Mouse (Mus musculus) stomach, postnatal 0 days (tissue): ENCODE data around the gene Carns1. TPM values are rescaled to one million over a fixed set of nuclear protein-coding genes. Genes with fewer than 3 reads are reported as not detected.

Experiments used
- ATAC-seq: fragments of 200-750 bp; cut with Nextera tagmentation; 2 replicates; pipeline ENCODE4 v1.8.0; 2017; ENCODE audit not compliant: low FRiP score, low TSS enrichment
- DNase-seq: peaks from one replicate; pipeline ENCODE4 v3.0.0-alpha.2; 2016; ENCODE audit warnings: low spot score
- H3K27ac ChIP-seq: fragments of 300-500 bp; sonication (generic); replicated peaks from 2 replicates; pipeline ENCODE4 v1.5.1; 2014; ENCODE audit warnings: mild to moderate bottlenecking, control low read depth
- H3K27me3 ChIP-seq: fragments of 300-500 bp; sonication (generic); 2 replicates; pipeline ENCODE4 v1.6.1; 2014; ENCODE audit warnings: low read length; ENCODE audit not compliant: control insufficient read depth, insufficient read depth
- H3K36me3 ChIP-seq: fragments of 300-500 bp; sonication (generic); 2 replicates; pipeline ENCODE4 v1.6.1; 2014; ENCODE audit warnings: low read length, mixed read lengths; ENCODE audit not compliant: control insufficient read depth, insufficient read depth
- H3K4me1 ChIP-seq: fragments of 300-500 bp; sonication (generic); replicated peaks from 2 replicates; pipeline ENCODE4 v1.6.1; 2014; ENCODE audit warnings: antibody characterized with exemption; ENCODE audit not compliant: control insufficient read depth, insufficient read depth
- H3K4me2 ChIP-seq: fragments of 300-500 bp; sonication (generic); replicated peaks from 2 replicates; pipeline ENCODE4 v1.6.1; 2014; ENCODE audit warnings: low read depth, mild to moderate bottlenecking, control low read depth, moderate library complexity
- H3K4me3 ChIP-seq: fragments of 300-500 bp; sonication (generic); 2 replicates; pipeline ENCODE4 v1.5.1; 2014; ENCODE audit warnings: low read depth, low read length, control low read depth
- H3K9ac ChIP-seq: fragments of 300-500 bp; sonication (generic); 2 replicates; pipeline ENCODE4 v1.6.1; 2014; ENCODE audit warnings: mild to moderate bottlenecking, low read length, control low read depth, mixed read lengths
- H3K9me3 ChIP-seq: fragments of 300-500 bp; sonication (generic); 2 replicates; pipeline ENCODE4 v1.6.1; 2016; ENCODE audit warnings: low read length; ENCODE audit not compliant: control insufficient read depth
- CTCF ChIP-seq: IDR thresholded peaks from 2 replicates; pipeline ENCODE4 v1.5.1; 2016; ENCODE audit warnings: antibody characterized with exemption, low read depth, mild to moderate bottlenecking, moderate library complexity
- EP300 ChIP-seq: optimal IDR thresholded peaks from 2 replicates; pipeline ENCODE3; 2016; ENCODE audit warnings: antibody characterized with exemption
- WGBS: fragments of 180-500 bp; shearing (Covaris S2); extraction: QIAGEN DNeasy Blood & Tissue Kit; methylation state at CpG from one replicate; pipeline ENCODE4 v1.1.7; 2014; 5-methylcytosine and 5-hydroxymethylcytosine counted together
- polyA plus RNA-seq: library from polyadenylated mRNA; unstranded; fragments of >200 nt; fragmentation: Nextera tagmentation; extraction: Ambion mirVana; gene quantifications from 2 replicates; pipeline ENCODE4 v1.2.1, GENCODE M21; 2015

Gene Carns1
- 1.5 TPM in 2 replicates for polyA plus RNA-seq

DNA sequence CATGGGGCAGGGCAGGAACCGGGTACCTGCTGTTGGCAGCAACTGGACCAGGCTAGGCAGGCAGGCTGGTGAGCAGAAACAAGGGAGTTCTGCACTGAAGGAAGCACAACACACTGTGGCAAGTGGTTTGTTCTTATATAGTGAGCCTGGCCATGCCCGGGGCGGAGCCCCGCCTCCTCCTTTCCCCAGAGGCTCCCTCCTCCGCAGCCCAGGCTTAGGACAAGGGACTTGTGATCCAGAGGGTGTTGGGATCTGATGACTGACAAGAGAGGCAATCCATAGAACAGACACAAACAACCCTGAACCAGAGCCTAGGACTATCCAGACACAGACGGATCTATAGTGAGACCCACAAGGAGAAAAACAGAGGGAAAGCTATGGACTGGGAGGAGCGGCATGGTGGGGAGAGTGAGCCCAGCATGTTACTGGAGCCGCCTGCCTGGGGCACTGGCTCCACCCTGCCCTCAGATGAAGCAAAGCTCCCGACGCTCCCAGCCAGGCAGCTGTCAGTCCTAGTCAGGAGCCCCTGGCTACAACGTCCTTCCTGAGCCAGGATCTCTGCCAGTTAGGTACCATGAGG lies at the start of gene Carns1:
Gene Carns1, minus strand, starts transcription at position 112 of the 580 bp plus-strand sequence.
- ATAC-seq = peak; percentile 70
- TF ChIP-seq CTCF (no peak), EP300 (no peak)
- 8% methylated on average over 11 of the region's 11 CpGs for WGBS
- no peaks in the 10 kb centered on the region for H3K9me3 ChIP-seq
- peak; percentile 73 for DNase-seq
- no peaks in the 10 kb centered on the region for H3K27me3 ChIP-seq
- peak within 1 kb of the TSS; percentile 17; the same call in 1 of the 2 replicates for H3K4me3 ChIP-seq
- H3K36me3 ChIP-seq = no peaks in the 10 kb centered on the region
- H3K4me1 ChIP-seq = peaks cover 5% of the 10 kb centered on the region; the same call in 1 of the 2 replicates
- peak within 1 kb of the TSS; percentile 51 for H3K4me2 ChIP-seq
- peak within 1 kb of the TSS; percentile 18; the same call in 1 of the 2 replicates for H3K27ac ChIP-seq
- peak within 1 kb of the TSS; percentile 47 for H3K9ac ChIP-seq

DNA sequence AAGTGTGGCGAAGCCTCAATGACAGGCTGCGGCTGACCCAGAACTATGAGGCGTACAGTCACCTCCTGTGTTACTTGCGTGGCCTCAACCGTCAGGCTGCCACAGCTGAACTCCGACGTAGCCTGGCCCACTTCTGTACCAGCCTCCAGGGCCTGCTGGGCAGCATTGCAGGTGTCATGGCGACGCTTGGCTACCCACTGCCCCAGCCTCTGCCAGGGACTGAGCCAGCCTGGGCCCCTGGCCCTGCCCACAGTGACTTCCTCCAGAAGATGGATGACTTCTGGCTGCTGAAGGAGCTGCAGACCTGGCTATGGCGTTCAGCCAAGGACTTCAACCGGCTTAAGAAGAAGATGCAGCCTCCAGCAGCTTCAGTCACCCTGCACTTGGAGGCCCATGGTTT lies 46.9 kb upstream of the Carns1 start:
- Histone ChIP-seq H3K4me3 (no peak overlapping the region), H3K36me3 (no peaks in the 10 kb centered on the region), H3K27ac (0 out of 2 replicates have a peak overlapping the region, but pooled peaks have one; percentile 4), H3K9ac (no peak overlapping the region), H3K27me3 (no peaks in the 10 kb centered on the region), H3K9me3 (no peaks in the 10 kb centered on the region), H3K4me1 (peaks cover 16% of the 10 kb centered on the region), H3K4me2 (no peak overlapping the region)
- WGBS = 53% methylated on average over 11 of the region's 11 CpGs
- no peak for DNase-seq
- no peak for ATAC-seq
- no peak for TF ChIP-seq CTCF
- TF ChIP-seq EP300 = no peak

DNA sequence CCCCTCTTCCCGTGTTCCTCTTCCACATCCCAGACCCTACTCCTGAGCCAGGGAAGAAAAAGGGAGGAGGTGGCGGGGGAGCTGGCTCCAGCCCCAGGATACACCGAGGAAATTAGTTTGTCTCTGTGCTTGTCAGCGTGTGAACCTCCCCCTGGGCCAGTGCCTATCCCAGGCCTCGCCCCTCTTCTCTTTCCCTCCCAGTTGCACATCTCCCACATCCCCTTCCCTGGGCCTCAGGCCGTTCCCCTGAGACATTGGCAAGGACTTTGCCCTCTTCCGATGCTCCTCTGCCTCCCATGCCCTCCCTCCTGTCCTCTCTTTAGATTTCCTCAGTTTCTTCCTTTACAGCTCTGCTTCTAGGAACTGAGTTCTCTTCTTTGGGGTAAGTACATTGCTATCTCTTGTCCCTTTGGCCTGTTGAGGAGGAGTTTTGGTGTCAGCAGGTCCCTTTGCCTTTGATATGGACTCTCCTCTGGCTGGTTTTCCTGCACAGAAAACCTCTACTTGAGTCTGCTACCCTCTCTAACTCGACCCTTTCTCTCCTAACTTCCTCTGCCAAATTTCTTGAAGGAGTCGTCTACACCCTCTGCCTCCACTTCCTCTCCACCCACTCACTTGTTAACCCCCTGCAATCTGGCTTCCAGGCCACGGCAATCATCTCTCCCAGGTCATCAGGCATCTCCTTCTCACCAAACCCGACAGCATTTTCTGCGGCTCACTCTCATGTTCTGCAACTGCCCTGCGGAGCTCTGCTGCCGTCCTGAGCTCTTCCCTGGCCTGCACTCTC lies 45.9 kb upstream of the Carns1 start:
- Histone ChIP-seq H3K4me3 (no peak overlapping the region), H3K4me1 (peaks cover 19% of the 10 kb centered on the region), H3K27me3 (no peaks in the 10 kb centered on the region; the same call in 1 of the 2 replicates), H3K27ac (peak overlapping the region; percentile 70), H3K9ac (peak overlapping the region; percentile 50), H3K9me3 (no peaks in the 10 kb centered on the region), H3K36me3 (no peaks in the 10 kb centered on the region), H3K4me2 (peak overlapping the region; percentile 37)
- TF ChIP-seq EP300 (no peak), CTCF (no peak)
- WGBS = 27% methylated on average over 13 of the region's 14 CpGs
- ATAC-seq (peak; percentile 44; the same call in 1 of the 2 replicates), DNase-seq (no peak)

DNA sequence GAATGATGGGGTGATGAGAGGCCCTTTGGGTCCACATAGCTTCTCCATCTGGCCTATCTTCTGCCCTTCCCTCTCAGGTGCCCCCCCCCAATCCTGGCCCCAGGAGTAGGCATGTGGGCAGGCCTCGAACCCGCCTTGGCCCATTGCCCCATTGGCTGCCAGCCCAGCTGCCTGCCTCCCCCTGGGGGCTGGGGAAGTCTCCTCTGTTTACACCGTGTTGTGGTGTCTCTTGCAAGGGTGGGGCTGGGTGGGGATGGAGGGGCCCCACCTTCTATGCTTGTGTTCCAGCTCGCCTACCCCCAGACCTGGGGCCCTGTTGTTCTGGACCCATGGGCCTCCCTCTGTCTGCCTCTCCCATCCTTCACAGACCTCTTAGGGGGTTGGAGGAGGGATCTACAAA lies 45.1 kb upstream of the Carns1 start:
- DNase-seq (no peak), ATAC-seq (no peak)
- TF ChIP-seq CTCF = no peak
- no peak for TF ChIP-seq EP300
- H3K36me3 ChIP-seq = no peaks in the 10 kb centered on the region
- no peaks in the 10 kb centered on the region; the same call in 1 of the 2 replicates for H3K27me3 ChIP-seq
- H3K4me3 ChIP-seq = no peak overlapping the region
- H3K4me2 ChIP-seq = peak overlapping the region; percentile 31; the same call in 1 of the 2 replicates
- H3K4me1 ChIP-seq = peaks cover 19% of the 10 kb centered on the region
- no peaks in the 10 kb centered on the region for H3K9me3 ChIP-seq
- WGBS = 19% methylated on average over 4 of the region's 4 CpGs
- H3K27ac ChIP-seq = peak overlapping the region; percentile 63
- H3K9ac ChIP-seq = no peak overlapping the region

DNA sequence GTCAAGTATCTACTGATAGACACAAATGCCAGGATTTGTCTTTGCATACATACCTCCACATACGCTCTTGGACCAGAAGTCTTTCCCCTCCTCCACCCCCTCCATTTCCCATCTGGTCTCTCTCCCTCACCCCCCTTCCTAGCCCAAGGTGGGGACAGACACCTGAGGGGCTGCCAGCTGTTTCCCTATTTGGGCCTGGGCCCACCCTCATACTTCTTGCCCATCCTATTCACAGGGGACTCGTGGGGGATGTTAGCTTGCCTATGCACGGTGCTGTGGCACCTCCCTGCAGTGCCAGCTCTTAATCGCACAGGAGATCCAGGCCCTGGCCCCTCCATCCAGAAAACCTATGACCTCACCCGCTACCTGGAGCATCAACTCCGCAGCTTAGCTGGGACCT lies 44.7 kb upstream of the Carns1 start:
- DNase-seq (no peak), ATAC-seq (no peak)
- 77% methylated on average over 6 of the region's 6 CpGs for WGBS
- H3K36me3 ChIP-seq = no peaks in the 10 kb centered on the region
- no peak overlapping the region for H3K9ac ChIP-seq
- H3K27me3 ChIP-seq = no peaks in the 10 kb centered on the region; the same call in 1 of the 2 replicates
- TF ChIP-seq EP300 (no peak), CTCF (no peak)
- peak overlapping the region; percentile 63; the same call in 1 of the 2 replicates for H3K27ac ChIP-seq
- peaks cover 19% of the 10 kb centered on the region for H3K4me1 ChIP-seq
- H3K4me2 ChIP-seq = no peak overlapping the region
- H3K9me3 ChIP-seq = no peaks in the 10 kb centered on the region
- H3K4me3 ChIP-seq = no peak overlapping the region

DNA sequence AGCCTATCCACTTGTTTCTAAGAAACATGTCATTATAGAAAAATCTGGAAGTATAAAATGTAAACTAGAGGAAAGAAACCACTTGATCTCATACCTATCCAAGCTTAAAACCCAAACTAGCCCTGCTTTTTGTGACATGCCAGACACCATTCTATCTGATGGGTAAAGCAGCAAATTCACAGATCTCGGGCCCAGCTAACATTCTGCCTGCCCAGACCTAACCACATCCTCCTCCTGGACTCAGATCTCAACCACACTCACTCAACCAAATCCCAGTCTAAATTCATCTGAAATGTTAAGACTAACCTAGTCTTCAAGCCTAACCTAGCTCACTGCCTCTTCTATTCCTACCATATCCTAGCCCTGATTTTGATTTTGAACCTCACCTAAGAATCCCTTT lies 43.5 kb upstream of the Carns1 start:
- WGBS = 72% methylated on average over 1 of the region's 1 CpGs
- no peaks in the 10 kb centered on the region for H3K36me3 ChIP-seq
- TF ChIP-seq CTCF (no peak), EP300 (no peak)
- DNase-seq (no peak), ATAC-seq (no peak)
- H3K9ac ChIP-seq = no peak overlapping the region
- no peaks in the 10 kb centered on the region for H3K9me3 ChIP-seq
- H3K27me3 ChIP-seq = no peaks in the 10 kb centered on the region; the same call in 1 of the 2 replicates
- peaks cover 19% of the 10 kb centered on the region for H3K4me1 ChIP-seq
- H3K27ac ChIP-seq = no peak overlapping the region
- no peak overlapping the region for H3K4me3 ChIP-seq
- no peak overlapping the region for H3K4me2 ChIP-seq
